Mouse (Mus musculus): Measurements from ENCODE around the gene Akap6.

GRCm38 (mm10) chr12:53145516-53145915 lies 446.3 kb downstream of the Akap6 start:
- TF ChIP-seq POLR2A (IDR thresholded peaks at IDR 0.05; ENCODE audit: control insufficient read depth, extremely low read depth, insufficient read depth, low read length, poor library complexity) (no peak), CTCF (IDR thresholded peaks at IDR 0.05; ENCODE audit: borderline replicate concordance, control insufficient read depth, extremely low read depth, insufficient read depth, low read length, poor library complexity) (no peak)

Measured in thymus, adult 2 months (tissue).